Mouse (Mus musculus): ENCODE data around the gene Arid3b. TPM values are rescaled to one million over a fixed set of nuclear protein-coding genes. Genes with fewer than 3 reads are reported as not detected.
A peak's percentile ranks its signal among the peaks of the same experiment; 100 is the strongest.
"Not testable (repeated sequence)": the region's sequence is repeated elsewhere in the genome, so short reads cannot be mapped to it uniquely, and the experiment has no call there.

Arid3b gene
- 1.9 and 4.6 TPM in 2 replicates for total RNA-seq (2015; ENCODE audit: low replicate concordance)
- 2.5 TPM in 2 replicates for total RNA-seq (2017; ENCODE audit: low replicate concordance)

DNA sequence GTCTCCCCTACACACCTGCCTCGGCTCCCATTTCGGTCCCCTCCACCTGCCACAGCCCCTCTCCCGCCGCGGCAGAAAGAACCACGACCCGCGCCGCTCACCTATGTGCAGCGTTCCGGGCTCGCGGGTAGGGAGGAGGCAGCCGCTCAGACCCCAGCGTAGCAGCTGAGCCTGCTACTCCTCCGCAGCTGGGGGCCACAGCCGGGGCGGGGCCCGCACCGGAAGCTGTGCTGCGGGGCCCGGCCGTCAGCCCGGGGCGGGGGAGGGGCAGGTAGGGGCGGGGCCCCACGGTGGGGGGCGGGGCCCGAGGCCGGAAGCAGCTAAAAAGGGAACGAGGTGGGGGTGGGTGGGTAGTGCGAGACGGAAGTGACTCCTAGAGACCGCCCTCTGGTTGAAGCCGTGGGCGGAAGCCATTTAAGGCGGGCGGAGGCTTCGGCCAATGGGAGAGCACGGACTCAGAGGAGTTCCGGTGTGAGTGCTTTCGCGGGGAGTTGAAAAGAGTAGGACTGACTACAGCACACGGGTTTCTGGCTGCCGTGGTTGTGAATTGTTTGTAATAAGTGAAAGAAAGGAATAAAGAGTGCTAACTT is at the start of gene Arid3b:
Arid3b (minus strand) TSS at position 213 of the 590 bp plus-strand sequence.
- peak; percentile 95 for ATAC-seq (replicated peaks; ENCODE audit: low FRiP score, poor library complexity, severe bottlenecking)

GRCm38 (mm10) chr9:57883413-57883812 is 46.8 kb upstream of the Arid3b start:
- ATAC-seq (replicated peaks; ENCODE audit: low FRiP score, poor library complexity, severe bottlenecking): no peak

- ATAC-seq (replicated peaks; ENCODE audit: low FRiP score, poor library complexity, severe bottlenecking): not testable (repeated sequence)
Observed at GRCm38 (mm10) chr9:57881781-57882180, 45.2 kb upstream of the Arid3b start.

DNA sequence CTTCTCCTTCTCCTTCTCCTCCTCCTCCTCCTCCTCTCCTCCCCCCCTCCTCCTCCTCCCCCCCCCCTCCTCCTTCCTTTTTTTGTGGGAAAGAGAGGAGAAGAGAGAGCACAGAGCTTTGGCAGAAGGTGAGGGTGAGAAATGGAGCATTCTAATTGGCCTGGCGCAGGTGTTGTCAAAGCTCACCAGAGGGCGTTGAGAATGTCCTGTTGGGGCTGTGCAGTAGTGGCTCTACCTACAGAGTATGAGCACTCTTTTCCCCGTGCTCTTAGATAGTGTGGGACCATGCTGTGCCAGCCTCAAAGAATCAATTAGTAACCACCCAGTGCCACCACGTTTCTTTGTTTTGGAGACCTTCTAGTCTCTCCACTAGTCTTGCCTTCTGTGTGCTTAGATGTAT is 43.7 kb upstream of the Arid3b start:
- no peak for ATAC-seq (replicated peaks; ENCODE audit: low FRiP score, poor library complexity, severe bottlenecking)

DNA sequence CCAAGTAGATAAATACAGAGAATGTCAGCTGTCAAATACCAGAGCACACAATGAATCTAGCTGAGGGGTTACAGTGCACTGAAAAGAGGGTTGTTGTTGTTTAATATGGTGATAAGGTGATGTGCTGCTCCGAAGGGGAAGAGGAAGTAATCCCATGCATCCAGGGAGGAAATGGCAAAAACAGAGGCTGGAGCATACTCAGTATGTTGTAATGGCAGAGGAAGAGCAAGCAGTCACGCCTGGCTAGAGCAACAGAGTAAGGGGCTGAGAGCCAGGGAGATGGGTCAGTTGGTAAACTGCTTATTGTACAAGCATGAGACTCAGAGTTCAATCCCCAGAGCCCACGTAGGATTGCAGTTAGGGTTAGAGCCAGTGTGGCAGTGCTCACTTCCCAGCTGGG is 42.6 kb upstream of the Arid3b start:
- ATAC-seq (replicated peaks; ENCODE audit: low FRiP score, poor library complexity, severe bottlenecking): no peak

- ATAC-seq (replicated peaks; ENCODE audit: low FRiP score, poor library complexity, severe bottlenecking): no peak
Observed at GRCm38 (mm10) chr9:57874994-57875393, 38.4 kb upstream of the Arid3b start.

GRCm38 (mm10) chr9:57874134-57874533 is 37.5 kb upstream of the Arid3b start:
- ATAC-seq (replicated peaks; ENCODE audit: low FRiP score, poor library complexity, severe bottlenecking): no peak

DNA sequence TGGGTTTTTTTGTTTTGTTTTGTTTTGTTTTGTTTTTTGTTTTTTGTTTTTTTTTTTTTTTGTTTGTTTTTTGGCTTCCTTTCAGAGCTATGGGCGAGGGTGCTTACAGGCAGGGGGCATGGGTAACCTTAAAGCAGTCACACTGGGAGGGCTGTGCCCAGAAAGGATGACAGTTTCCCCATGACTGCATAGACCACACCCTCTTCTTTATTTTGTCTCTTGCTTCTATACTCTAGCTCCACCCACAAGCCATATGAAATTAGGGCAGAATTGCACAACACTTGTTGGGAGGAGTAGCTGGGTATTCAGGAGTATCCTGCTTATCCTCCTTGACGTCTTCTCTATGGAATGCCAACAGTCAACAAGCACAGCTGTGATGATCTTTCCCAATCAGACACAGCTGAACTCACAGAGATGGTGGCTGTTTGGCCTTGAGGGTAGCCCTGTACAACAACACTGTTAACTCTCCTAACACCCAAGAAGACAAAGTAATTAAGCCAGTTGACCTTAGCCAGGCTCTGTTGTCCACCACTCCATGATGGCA is 33.8 kb upstream of the Arid3b start:
- no peak for ATAC-seq (replicated peaks; ENCODE audit: low FRiP score, poor library complexity, severe bottlenecking)

DNA sequence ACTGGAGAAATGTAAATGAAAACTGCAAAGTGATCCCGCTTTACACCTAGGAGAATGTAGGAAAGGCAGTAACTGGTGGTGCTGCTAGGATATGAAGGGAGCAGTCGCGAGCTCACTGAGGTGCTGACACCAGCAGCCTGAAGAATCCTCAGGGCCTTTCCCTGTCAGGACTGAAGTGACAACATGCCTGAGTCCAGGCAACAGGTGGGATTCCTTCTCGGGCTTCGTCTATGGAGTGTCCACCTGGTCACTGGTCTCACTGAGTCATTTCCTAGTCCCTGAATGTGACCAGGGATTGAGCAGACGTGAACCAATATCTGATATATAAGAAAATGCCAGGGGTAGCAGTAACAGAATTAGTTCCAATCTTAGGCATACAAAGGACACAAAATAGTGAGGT is 32.2 kb upstream of the Arid3b start:
- no peak for ATAC-seq (replicated peaks; ENCODE audit: low FRiP score, poor library complexity, severe bottlenecking)

- ATAC-seq (replicated peaks; ENCODE audit: low FRiP score, poor library complexity, severe bottlenecking): no peak
Observed at GRCm38 (mm10) chr9:57867880-57868279, 31.3 kb upstream of the Arid3b start.

DNA sequence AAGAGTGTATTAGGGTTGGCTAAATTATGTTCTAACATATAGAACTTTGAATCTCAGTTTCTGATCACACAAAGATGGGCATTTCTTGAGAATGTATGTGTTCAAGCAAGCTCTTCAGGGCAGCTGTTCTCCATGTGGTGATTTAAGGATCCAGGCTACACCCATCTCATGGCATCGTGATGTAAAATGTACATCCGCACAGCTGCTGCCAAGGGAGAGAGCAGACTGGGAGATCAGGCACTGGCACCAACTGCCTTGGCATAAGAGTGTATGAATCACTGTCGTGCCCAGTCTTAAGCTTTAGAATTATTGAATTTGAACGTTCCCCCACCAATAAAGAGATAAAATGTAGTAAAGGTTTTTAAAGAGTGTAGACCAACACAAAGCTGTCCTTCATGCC is 30.6 kb upstream of the Arid3b start:
- ATAC-seq (replicated peaks; ENCODE audit: low FRiP score, poor library complexity, severe bottlenecking): no peak

DNA sequence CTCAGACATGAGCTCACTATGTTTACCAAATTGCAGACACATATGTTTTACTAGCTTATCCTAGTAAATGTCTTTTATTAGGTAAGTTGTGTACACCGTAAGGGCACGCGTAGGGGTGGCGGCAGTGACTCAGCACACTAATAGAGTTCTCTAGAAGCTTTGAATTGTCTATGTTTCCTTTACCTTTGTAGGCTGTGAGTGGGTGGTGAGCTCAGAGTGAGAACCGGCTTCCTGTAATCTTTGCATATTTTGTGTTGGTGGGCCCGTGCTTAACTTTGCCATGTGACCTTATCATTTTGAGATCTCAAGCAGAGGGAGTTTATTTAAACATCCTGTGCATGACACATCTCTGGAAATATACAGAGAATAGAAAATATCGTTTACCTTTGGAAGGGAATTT is 29.9 kb upstream of the Arid3b start:
- no peak for ATAC-seq (replicated peaks; ENCODE audit: low FRiP score, poor library complexity, severe bottlenecking)

GRCm38 (mm10) chr9:57864336-57864735 is 27.7 kb upstream of the Arid3b start:
- no peak for ATAC-seq (replicated peaks; ENCODE audit: low FRiP score, poor library complexity, severe bottlenecking)

DNA sequence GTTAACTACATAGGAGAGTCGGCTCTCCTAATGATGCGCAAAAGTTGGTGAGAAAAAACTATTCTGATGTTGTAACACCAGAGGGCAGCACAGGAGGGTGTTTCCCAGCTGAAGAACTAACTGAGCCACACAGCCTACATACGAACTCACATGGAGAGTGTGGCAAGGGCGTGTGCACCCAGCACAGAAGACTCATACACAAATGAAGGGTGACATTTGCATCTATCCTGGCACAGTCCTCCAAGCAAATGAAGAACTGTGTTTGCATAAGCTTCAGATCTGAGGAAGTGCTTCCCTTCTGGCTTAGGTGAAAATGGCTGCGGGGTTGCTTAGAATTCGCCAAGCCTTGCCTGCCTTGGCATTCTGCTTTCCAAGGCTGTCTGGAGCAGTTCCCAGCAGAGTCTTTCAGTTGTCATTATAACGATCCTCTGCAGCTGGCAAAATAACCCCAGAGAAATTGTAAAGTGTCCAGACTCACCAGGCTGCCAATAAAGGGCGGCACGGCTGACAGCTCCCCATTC is 25.4 kb upstream of the Arid3b start:
- ATAC-seq (replicated peaks; ENCODE audit: low FRiP score, poor library complexity, severe bottlenecking): no peak

DNA sequence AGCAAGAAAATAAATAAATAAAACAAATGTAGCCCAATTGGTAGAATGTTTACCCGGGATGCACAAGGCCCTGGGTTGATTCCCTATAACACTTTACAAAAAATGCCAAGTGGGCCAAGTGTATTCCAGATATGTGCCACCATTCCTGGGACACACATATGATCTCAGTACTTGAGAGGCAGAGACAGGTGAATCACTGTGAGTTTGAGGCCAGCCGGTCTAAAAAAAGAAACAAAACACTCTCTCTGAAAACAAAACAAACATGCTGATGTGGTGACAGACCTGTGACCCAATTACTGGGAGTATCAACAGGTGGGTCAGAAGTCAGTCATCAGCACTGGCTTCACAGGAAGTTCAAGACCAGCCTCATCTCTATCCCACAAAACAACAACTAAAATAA is 19.9 kb upstream of the Arid3b start:
- ATAC-seq (replicated peaks; ENCODE audit: low FRiP score, poor library complexity, severe bottlenecking): no peak

GRCm38 (mm10) chr9:57854280-57854679 is 17.7 kb upstream of the Arid3b start:
- ATAC-seq (replicated peaks; ENCODE audit: low FRiP score, poor library complexity, severe bottlenecking): no peak

DNA sequence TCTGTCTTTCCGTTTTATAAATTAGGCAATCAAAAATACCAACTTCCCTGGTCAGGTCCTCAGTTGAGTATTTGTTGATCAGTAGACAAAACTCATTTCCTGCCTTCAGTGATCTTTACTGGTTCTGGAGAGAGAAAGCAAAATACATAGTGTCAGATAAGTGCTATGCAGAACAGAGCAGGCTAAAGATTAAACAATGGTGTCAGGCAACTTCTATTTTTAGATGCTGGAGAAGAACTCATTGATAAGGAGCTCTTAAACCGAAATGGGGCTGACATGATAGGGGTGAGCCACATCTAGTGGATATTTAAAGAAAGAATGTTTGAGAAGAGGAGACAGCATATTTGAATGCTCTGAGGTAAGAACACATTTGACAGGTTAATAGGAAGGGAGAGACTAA is 2.4 kb upstream of the Arid3b start:
- no peak for ATAC-seq (replicated peaks; ENCODE audit: low FRiP score, poor library complexity, severe bottlenecking)

DNA sequence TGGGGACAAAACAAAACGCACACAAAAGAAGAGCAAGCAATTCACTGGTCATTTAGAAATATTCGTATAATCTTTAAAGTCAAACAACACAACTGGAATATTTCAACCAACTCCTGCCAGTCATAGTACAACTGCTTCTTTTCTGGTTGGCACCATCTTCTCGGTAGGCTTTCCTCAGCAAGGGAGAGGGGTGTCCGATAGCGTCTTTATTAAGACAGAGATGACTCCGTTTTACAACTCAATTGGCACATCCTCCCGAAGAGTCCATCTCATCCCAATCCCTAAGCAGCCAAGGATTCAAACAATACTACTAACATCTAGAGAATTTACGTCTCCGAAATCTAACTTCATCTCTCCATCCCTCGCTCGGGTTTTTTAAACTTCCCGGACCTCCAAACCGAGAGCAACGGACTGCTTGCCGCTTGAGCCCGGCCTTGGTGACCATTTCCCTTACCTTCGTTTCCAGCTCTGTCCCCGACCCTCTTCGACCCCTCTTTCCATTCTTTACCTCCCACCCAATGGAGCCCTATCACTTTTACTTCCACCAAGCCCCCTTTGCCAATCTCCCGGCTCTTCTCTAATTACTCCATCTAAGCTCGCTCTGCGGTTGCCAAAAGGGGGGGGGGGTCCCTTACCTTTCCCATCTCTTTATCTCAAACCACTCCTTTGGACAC is 615 bp downstream of the Arid3b start:
- ATAC-seq (replicated peaks; ENCODE audit: low FRiP score, poor library complexity, severe bottlenecking): no peak

- ATAC-seq (replicated peaks; ENCODE audit: low FRiP score, poor library complexity, severe bottlenecking): no peak
Observed at GRCm38 (mm10) chr9:57834629-57835417, 1.8 kb downstream of the Arid3b start.

DNA sequence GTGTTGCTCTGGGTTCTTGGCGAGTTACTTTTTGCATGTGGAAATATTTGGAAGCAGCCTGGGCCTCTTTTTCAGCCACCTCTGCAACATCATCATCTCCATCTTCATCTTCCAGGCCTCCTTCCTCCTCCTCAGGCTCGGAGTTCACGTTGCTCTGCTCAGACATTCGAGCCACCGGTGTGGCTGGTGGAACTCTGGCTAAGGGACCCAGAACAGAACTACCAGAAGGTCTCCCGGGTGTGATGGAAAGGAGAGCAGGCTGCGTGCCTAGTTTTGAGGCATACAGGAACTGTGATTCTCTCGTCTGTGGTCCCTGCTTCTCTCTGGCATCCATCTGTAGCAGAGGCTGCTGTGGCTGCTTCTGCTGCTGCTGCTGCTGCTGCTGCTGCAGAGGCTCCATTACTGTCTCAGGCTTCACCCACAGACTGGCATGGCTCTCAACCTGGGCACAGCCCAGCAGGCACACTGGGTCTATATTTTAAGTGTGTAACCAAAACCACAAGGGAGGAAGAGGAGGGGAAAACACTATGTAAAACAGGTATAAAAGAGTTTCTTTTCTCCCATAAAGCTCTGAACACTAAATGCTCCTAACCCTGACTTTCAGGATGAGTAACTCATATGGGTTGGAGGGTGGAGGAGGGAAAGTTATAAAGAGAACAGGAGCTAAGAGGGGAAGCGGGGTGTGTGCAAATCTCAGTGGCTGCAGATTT is 2.7 kb downstream of the Arid3b start:
- no peak for ATAC-seq (replicated peaks; ENCODE audit: low FRiP score, poor library complexity, severe bottlenecking)

Data from erythroblast, adult 5-6 weeks (primary cell).